Mouse (Mus musculus) heart, postnatal 0 days (tissue): ENCODE data around the gene Samd4.

Source experiments
- CTCF ChIP-seq: IDR thresholded peaks from 2 replicates; pipeline ENCODE4 v1.5.1; 2016; ENCODE audit warnings: antibody characterized with exemption, control low read depth, low read depth
- EP300 ChIP-seq: IDR thresholded peaks from 2 replicates; pipeline ENCODE4 v1.6.1; 2016; ENCODE audit warnings: antibody characterized with exemption, low read depth

GRCm38 (mm10) chr14:47086123-47086522 is 203.5 kb downstream of the Samd4 start:
- TF ChIP-seq CTCF (no peak), EP300 (no peak)
